Mouse (Mus musculus) olfactory bulb, adult 2 months (tissue): ENCODE results near the gene Cdh20.

Experiments used
- CTCF ChIP-seq: fragments of 200-500 bp; IDR thresholded peaks from 2 replicates; pipeline ENCODE4 v1.5.1; 2012; ENCODE audit warnings: low read depth, mild to moderate bottlenecking, low read length, moderate library complexity; ENCODE audit not compliant: insufficient read depth
- POLR2A ChIP-seq: fragments of 200-500 bp; IDR thresholded peaks from 2 replicates; pipeline ENCODE4 v1.6.1; 2012; ENCODE audit warnings: mild to moderate bottlenecking, low read depth, low read length, moderate library complexity; ENCODE audit not compliant: insufficient read depth

DNA sequence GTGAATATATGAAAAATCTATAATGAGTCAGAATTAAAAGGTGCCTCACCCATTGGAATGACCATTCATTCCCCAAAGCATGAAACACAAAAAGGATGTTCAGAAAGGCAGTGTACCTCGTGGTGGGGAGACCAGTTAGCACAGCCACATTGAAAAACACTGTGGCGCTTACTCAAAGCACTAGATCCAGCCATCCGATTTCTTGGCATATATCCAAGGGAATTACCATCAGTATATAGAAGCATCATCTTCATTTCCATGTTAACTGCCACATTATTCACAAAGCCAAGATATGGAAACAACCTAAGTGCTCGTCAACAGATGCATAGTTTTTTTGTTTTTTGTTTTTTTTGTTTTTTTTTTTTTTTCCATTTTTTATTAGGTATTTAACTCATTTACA, 193.9 kb downstream of the Cdh20 start:
- TF ChIP-seq POLR2A (no peak), CTCF (no peak)
